Mouse (Mus musculus) left cerebral cortex, postnatal 36 days (tissue): ENCODE data around the gene Defb15. TPM values are rescaled to one million over a fixed set of nuclear protein-coding genes. Genes with fewer than 3 reads are reported as not detected.

Experiments used
- total RNA-seq, 2 experiments: library from RNA; stranded (reverse); gene quantifications; 2 replicates each; pipeline ENCODE4 v1.2.3; 2021

Defb15 gene
- total RNA-seq, 2 experiments from 2014 or later, result not detected

Other genes with a start within 250 kb of the Defb15 start
- gene AY761184, start 229.1 kb downstream of the Defb15 start, total RNA-seq, result not detected
- gene Defa24, start 198.2 kb downstream of the Defb15 start, total RNA-seq, result not detected
- gene Defb50, start 109.2 kb downstream of the Defb15 start, total RNA-seq, result not detected
- not detected for gene Defb2, start 92.8 kb downstream of the Defb15 start, total RNA-seq
- not detected for gene Defb10, start 73.8 kb downstream of the Defb15 start, total RNA-seq
- not detected for gene Defb9, start 47.3 kb downstream of the Defb15 start, total RNA-seq
- not detected for gene Defb11, start 26.3 kb downstream of the Defb15 start, total RNA-seq
- gene Defb35, start 5.6 kb upstream of the Defb15 start, total RNA-seq, result not detected
- not detected for gene Defb13, start 14.1 kb upstream of the Defb15 start, total RNA-seq
- not detected for gene Fam90a1a, start 26.0 kb upstream of the Defb15 start, total RNA-seq
- not detected for gene Ccdc70, start 37.1 kb upstream of the Defb15 start, total RNA-seq
- 1 to 10 TPM; 1.7 to 1.9 TPM for gene Atp7b, start 127.6 kb upstream of the Defb15 start, total RNA-seq
- 10 to 100 TPM; 30.7 to 35.7 TPM for gene Alg11, start 128.0 kb upstream of the Defb15 start, total RNA-seq
- not detected for gene Nek5, start 192.3 kb upstream of the Defb15 start, total RNA-seq
- gene Nek3, start 233.7 kb upstream of the Defb15 start, total RNA-seq, result 1 to 10 TPM; 1.7 to 2.2 TPM